Mouse (Mus musculus) CH12.LX (cell line): ENCODE measurements at regions not wholly inside any gene's neighbourhood (a gene's known extent, or its start where the extent isn't known, plus 50 kb on each side); places are given as distances from the start of the nearest gene placed in this dataset.

Experiments
- DNase-seq: peaks from one replicate; pipeline ENCODE4 v3.0.0-alpha.2; 2013; ENCODE audit errors: extremely low read depth
- H3K27ac ChIP-seq: 2 replicates; pipeline ENCODE4 v1.5.1; 2012; ENCODE audit warnings: low read depth, mild to moderate bottlenecking, control low read depth, moderate library complexity; ENCODE audit not compliant: insufficient read depth
- H3K27me3 ChIP-seq: replicated peaks from 2 replicates; pipeline ENCODE3; 2012; ENCODE audit warnings: inconsistent platforms
- H3K36me3 ChIP-seq, 2 experiments: replicated peaks in 1 of 2; 2 replicates each; pipeline versions ENCODE3 to v1.6.1; 2012; ENCODE audit warnings: inconsistent platforms in 1 of 2, low read length in 1 of 2, mild to moderate bottlenecking in 1 of 2, mixed read lengths in 1 of 2, moderate library complexity in 1 of 2; ENCODE audit not compliant: control insufficient read depth in 1 of 2, insufficient read depth in 1 of 2
- H3K4me1 ChIP-seq, 2 experiments: 2 replicates each; pipeline ENCODE4 v1.6.1; 2012; ENCODE audit warnings: inconsistent platforms in 1 of 2, moderate library complexity in 1 of 2; ENCODE audit not compliant: insufficient read depth in 2 of 2, control insufficient read depth in 1 of 2
- H3K4me2 ChIP-seq: 2 replicates; pipeline ENCODE4 v1.6.1; 2012; ENCODE audit warnings: low read depth, mild to moderate bottlenecking, control low read depth; ENCODE audit not compliant: poor library complexity, insufficient read depth, severe bottlenecking
- H3K4me3 ChIP-seq, 3 experiments: fragments of 150-350 bp in 1 of 3; sonication (generic) in 1 of 3; replicated peaks in 1 of 3; 2 replicates each; pipeline versions ENCODE3 to v1.5.1; 2011 to 2012; ENCODE audit warnings: low read depth in 2 of 3, low read length in 2 of 3, mild to moderate bottlenecking in 2 of 3, moderate library complexity in 2 of 3, control low read depth in 1 of 3, improper control_type of control experiment in 1 of 3, inconsistent platforms in 1 of 3, mixed read lengths in 1 of 3; ENCODE audit not compliant: poor library complexity in 1 of 3
- H3K79me2 ChIP-seq: replicated peaks from 2 replicates; pipeline ENCODE4 v1.6.1; 2012; ENCODE audit warnings: mild to moderate bottlenecking, moderate library complexity; ENCODE audit not compliant: control insufficient read depth, poor library complexity, insufficient read depth, severe bottlenecking; ENCODE audit errors: extremely low read depth
- H3K9ac ChIP-seq: 2 replicates; pipeline ENCODE4 v1.6.1; 2012; ENCODE audit warnings: low read depth, mild to moderate bottlenecking, control low read depth, moderate library complexity; ENCODE audit not compliant: insufficient read depth
- H3K9me3 ChIP-seq: replicated peaks from 2 replicates; pipeline ENCODE3; 2012; ENCODE audit warnings: low read length, inconsistent platforms, mixed read lengths
- CTCF ChIP-seq, 2 experiments: IDR thresholded peaks in 1 of 2; conservative IDR thresholded peaks in 1 of 2; 2 replicates each; pipeline ENCODE4 v1.5.1; 2011 to 2012; ENCODE audit warnings: low read depth in 2 of 2, low read length in 2 of 2, improper control_type of control experiment in 1 of 2, inconsistent platforms in 1 of 2, mild to moderate bottlenecking in 1 of 2, moderate library complexity in 1 of 2
- ELF1 ChIP-seq: IDR thresholded peaks from 2 replicates; pipeline ENCODE4 v1.6.1; 2014; ENCODE audit warnings: low read depth, mild to moderate bottlenecking, inconsistent platforms, low read length, improper control_type of control experiment
- EP300 ChIP-seq: IDR thresholded peaks from 2 replicates; pipeline ENCODE4 v1.6.1; 2011; ENCODE audit warnings: low read length, improper control_type of control experiment
- HCFC1 ChIP-seq: IDR thresholded peaks from 2 replicates; pipeline ENCODE4 v1.6.1; 2012; ENCODE audit warnings: low read depth, mild to moderate bottlenecking, inconsistent platforms, low read length, improper control_type of control experiment
- JUN ChIP-seq: IDR thresholded peaks from 2 replicates; pipeline ENCODE4 v1.6.1; 2011; ENCODE audit warnings: low read depth, mild to moderate bottlenecking, low read length, improper control_type of control experiment, moderate library complexity; ENCODE audit not compliant: insufficient read depth
- JUND ChIP-seq: conservative IDR thresholded peaks from 2 replicates; pipeline ENCODE4 v1.6.1; 2011; ENCODE audit warnings: low read depth, low read length, improper control_type of control experiment
- MAFK ChIP-seq: IDR thresholded peaks from 2 replicates; pipeline ENCODE4 v1.6.1; 2011; ENCODE audit warnings: low read length, improper control_type of control experiment; ENCODE audit not compliant: insufficient replicate concordance
- NELFE ChIP-seq: IDR thresholded peaks from 2 replicates; pipeline ENCODE4 v1.6.1; 2011; ENCODE audit warnings: low read depth, low read length, improper control_type of control experiment
- NRF1 ChIP-seq: IDR thresholded peaks from 2 replicates; pipeline ENCODE4 v1.6.1; 2014; ENCODE audit warnings: low read depth, mild to moderate bottlenecking, inconsistent platforms, low read length, improper control_type of control experiment, moderate library complexity
- PAX5 ChIP-seq: IDR thresholded peaks from 2 replicates; pipeline ENCODE4 v1.6.1; 2012; ENCODE audit warnings: low read length, inconsistent platforms, mixed read lengths
- POLR2A ChIP-seq: IDR thresholded peaks from 2 replicates; pipeline ENCODE4 v1.6.1; 2011; ENCODE audit warnings: low read depth, mild to moderate bottlenecking, improper control_type of control experiment, low read length
- POLR2AphosphoS2 ChIP-seq: IDR thresholded peaks from 2 replicates; pipeline ENCODE4 v1.6.1; 2011; ENCODE audit warnings: low read depth, low read length, improper control_type of control experiment
- SIN3A ChIP-seq: IDR thresholded peaks from 2 replicates; pipeline ENCODE4 v1.6.1; 2012; ENCODE audit warnings: low read length, improper control_type of control experiment, inconsistent platforms
- SMC3 ChIP-seq: IDR thresholded peaks from 2 replicates; pipeline ENCODE4 v1.6.1; 2011; ENCODE audit warnings: low read depth, low read length, improper control_type of control experiment
- TCF12 ChIP-seq: IDR thresholded peaks from 2 replicates; pipeline ENCODE4 v1.6.1; 2014; ENCODE audit warnings: low read depth, mild to moderate bottlenecking, inconsistent platforms, low read length, improper control_type of control experiment
- UBTF ChIP-seq: IDR thresholded peaks from 2 replicates; pipeline ENCODE4 v1.6.1; 2012; ENCODE audit warnings: low read depth, mild to moderate bottlenecking, inconsistent platforms, low read length, improper control_type of control experiment, moderate library complexity
- USF1 ChIP-seq: IDR thresholded peaks from 2 replicates; pipeline ENCODE4 v1.6.1; 2014; ENCODE audit warnings: low read depth, mild to moderate bottlenecking, inconsistent platforms, low read length, improper control_type of control experiment
- USF2 ChIP-seq: conservative IDR thresholded peaks from 2 replicates; pipeline ENCODE4 v1.6.1; 2011; ENCODE audit warnings: low read depth, low read length, improper control_type of control experiment
- ZKSCAN1 ChIP-seq: IDR thresholded peaks from 2 replicates; pipeline ENCODE4 v1.6.1; 2012; ENCODE audit warnings: low read depth, inconsistent platforms, low read length, improper control_type of control experiment, borderline replicate concordance
- ZNF384 ChIP-seq: IDR thresholded peaks from 2 replicates; pipeline ENCODE4 v1.6.1; 2012; ENCODE audit warnings: low read depth, low read length, improper control_type of control experiment, inconsistent platforms
- dilution Hi-C: fragments of 300-500 bp; cut with MboI; formaldehyde crosslinking; loops from 2 replicates; pipeline ENCODE4 v1.14.3; 2020; ENCODE audit warnings: low sequenced_read_pairs; ENCODE audit not compliant: extremely low pct_unique_long_range_greater_than_20kb, extremely low pct_ligation_motif_present
- in situ Hi-C: fragments of 300-500 bp; cut with MboI; formaldehyde crosslinking; loops from 3 replicates; pipeline ENCODE4 v1.14.3; 2019; ENCODE audit warnings: low sequenced_read_pairs, low pct_ligation_motif_present, low pct_unique_long_range_greater_than_20kb, mixed read lengths

DNA sequence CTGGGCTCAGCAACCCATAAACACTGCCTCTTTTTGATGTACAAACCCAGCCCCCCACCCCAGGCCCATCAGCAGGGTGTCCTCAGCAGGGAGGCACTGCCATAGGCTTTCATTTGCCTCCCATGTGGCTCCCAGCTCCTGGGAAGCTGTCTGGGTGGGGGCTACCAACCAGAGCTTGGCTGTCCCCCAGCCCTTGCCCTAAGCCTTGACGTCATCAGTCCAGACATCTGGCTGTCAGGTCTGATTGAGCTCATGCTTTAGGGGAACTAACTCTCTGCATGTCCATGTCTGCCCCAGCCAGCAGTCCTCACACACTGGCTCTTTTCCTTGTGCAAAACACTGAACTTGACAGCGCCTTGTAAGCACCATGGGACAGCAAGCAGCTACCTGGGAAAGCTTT lies 255.3 kb downstream of the Dysf start:
- H3K79me2 ChIP-seq: no peaks in the 10 kb centered on the region
- H3K4me3 ChIP-seq: no peak overlapping the region
- H3K27me3 ChIP-seq: peaks cover 93% of the 10 kb centered on the region
- H3K4me2 ChIP-seq: no peak overlapping the region
- H3K4me1 ChIP-seq: no peaks in the 10 kb centered on the region
- no peaks in the 10 kb centered on the region for H3K36me3 ChIP-seq
- TF ChIP-seq JUND (no peak), CTCF (conservative IDR thresholded peaks at IDR 0.05 in 1 of 2, IDR thresholded peaks at IDR 0.05 in 1 of 2; ENCODE audit: low read depth in 2 of 2, low read length in 2 of 2) (no peak), JUN (no peak), ZNF384 (no peak), MAFK (no peak), USF2 (no peak), ZKSCAN1 (no peak), SIN3A (no peak), POLR2AphosphoS2 (no peak), EP300 (no peak), USF1 (no peak), POLR2A (no peak), PAX5 (no peak), NELFE (no peak), UBTF (no peak)
- H3K27ac ChIP-seq: no peak overlapping the region
- in situ Hi-C loops: no loop called here
- no peak overlapping the region for H3K9ac ChIP-seq
- DNase-seq: no peak
- H3K9me3 ChIP-seq: no peaks in the 10 kb centered on the region
- dilution Hi-C loops: no loop called here

DNA sequence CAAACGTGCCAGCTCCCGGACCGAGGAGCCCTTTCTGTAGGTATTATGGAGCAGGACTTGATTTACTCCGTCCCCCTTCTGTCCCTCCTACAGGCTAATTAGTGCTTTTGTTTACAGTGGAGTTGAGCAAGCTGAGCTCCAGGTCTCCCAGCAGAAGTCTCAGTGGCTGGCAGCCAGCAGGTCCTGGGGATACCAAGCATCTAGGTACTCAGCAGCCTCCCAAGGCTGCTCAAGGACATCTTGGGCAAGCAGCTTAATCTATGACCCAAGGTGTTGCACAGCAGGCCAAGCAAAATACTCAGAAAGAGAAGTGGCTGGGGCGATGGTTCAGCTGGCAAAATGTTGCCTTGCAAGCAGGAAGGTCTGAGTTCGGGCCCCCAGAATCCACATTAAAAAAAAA lies 254.4 kb downstream of the Dysf start:
- dilution Hi-C loops: no loop called here
- no peaks in the 10 kb centered on the region for H3K79me2 ChIP-seq
- no peak overlapping the region for H3K9ac ChIP-seq
- peaks cover 93% of the 10 kb centered on the region for H3K27me3 ChIP-seq
- no peaks in the 10 kb centered on the region for H3K36me3 ChIP-seq
- H3K9me3 ChIP-seq: no peaks in the 10 kb centered on the region
- no peak overlapping the region for H3K4me2 ChIP-seq
- no peak overlapping the region for H3K4me3 ChIP-seq
- TF ChIP-seq ELF1: no peak
- no peak for TF ChIP-seq HCFC1
- TF ChIP-seq SMC3: no peak
- TF ChIP-seq NRF1: no peak
- TF ChIP-seq SIN3A: no peak
- no peak for TF ChIP-seq PAX5
- no peak for TF ChIP-seq TCF12
- TF ChIP-seq ZNF384: no peak
- in situ Hi-C loops: no loop called here
- H3K27ac ChIP-seq: no peak overlapping the region
- no peak for DNase-seq
- no peaks in the 10 kb centered on the region for H3K4me1 ChIP-seq
